Mouse (Mus musculus) forebrain, embryonic 16.5 days (tissue): Measurements from ENCODE around the gene Myo1e. TPM values are rescaled to one million over a fixed set of nuclear protein-coding genes. Genes with fewer than 3 reads are reported as not detected.

ENCODE experiments used
- ATAC-seq: fragments of 200-750 bp; cut with Nextera tagmentation; 2 replicates; pipeline ENCODE4 v1.8.0; 2017; ENCODE audit warnings: mild to moderate bottlenecking, moderate library complexity
- H3K27ac ChIP-seq: fragments of 300-500 bp; sonication (generic); 2 replicates; pipeline ENCODE4 v1.5.1; 2014; ENCODE audit warnings: low read length, control low read depth
- H3K27me3 ChIP-seq: fragments of 300-500 bp; sonication (generic); replicated peaks from 2 replicates; pipeline ENCODE4 v1.6.1; 2014; ENCODE audit warnings: low read length; ENCODE audit not compliant: control insufficient read depth, insufficient read depth
- H3K36me3 ChIP-seq: fragments of 300-500 bp; sonication (generic); 2 replicates; pipeline ENCODE4 v1.6.1; 2014; ENCODE audit not compliant: control insufficient read depth, insufficient read depth
- H3K4me1 ChIP-seq: fragments of 300-500 bp; sonication (generic); replicated peaks from 2 replicates; pipeline ENCODE4 v1.6.1; 2014; ENCODE audit warnings: low read length; ENCODE audit not compliant: control insufficient read depth, insufficient read depth
- H3K4me2 ChIP-seq: fragments of 300-500 bp; sonication (generic); 2 replicates; pipeline ENCODE4 v1.6.1; 2014; ENCODE audit warnings: mild to moderate bottlenecking, low read length, control low read depth
- H3K4me3 ChIP-seq: fragments of 300-500 bp; sonication (generic); replicated peaks from 2 replicates; pipeline ENCODE4 v1.5.1; 2014; ENCODE audit warnings: mild to moderate bottlenecking, low read length, control low read depth
- H3K9ac ChIP-seq: fragments of 300-500 bp; sonication (generic); replicated peaks from 2 replicates; pipeline ENCODE4 v1.6.1; 2014; ENCODE audit warnings: low read depth, low read length, control low read depth
- H3K9me3 ChIP-seq: fragments of 300-500 bp; sonication (generic); 2 replicates; pipeline ENCODE4 v1.6.1; 2016; ENCODE audit warnings: low read length; ENCODE audit not compliant: control insufficient read depth
- WGBS: fragments of 180-500 bp; shearing (Covaris S2); extraction: QIAGEN DNeasy Blood & Tissue Kit; methylation state at CpG from one replicate; pipeline ENCODE4 v1.1.7; 2014; 5-methylcytosine and 5-hydroxymethylcytosine counted together
- polyA plus RNA-seq: library from polyadenylated mRNA; unstranded; fragments of >200 nt; fragmentation: Nextera tagmentation; extraction: Ambion mirVana; gene quantifications from 2 replicates; pipeline ENCODE4 v1.2.1, GENCODE M21; 2015

Myo1e gene
- polyA plus RNA-seq, 1 experiment from 2014 or later, result 5.8 TPM

DNA sequence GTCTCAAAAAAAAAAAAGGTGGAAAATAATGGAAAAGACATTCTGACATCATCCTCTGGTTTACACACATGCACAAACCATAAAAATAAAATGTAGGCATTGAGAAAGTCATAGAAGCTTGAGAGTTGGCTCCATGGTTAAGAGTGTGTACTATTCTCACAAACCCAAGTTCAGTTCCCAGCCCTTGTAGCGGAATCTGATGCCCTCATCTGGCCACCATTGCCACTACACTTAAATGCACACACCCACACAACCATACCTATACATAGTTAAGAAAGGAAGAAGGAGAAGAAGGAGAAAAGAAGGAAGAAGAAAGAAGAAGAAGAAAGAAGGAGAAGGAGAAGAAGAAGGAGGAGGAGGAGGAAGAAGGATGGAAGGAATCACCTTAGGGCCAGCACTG lies 106.9 kb downstream of the Myo1e start:
- H3K27me3 ChIP-seq, result no peaks in the 10 kb centered on the region
- no peak overlapping the region for H3K27ac ChIP-seq
- 97% methylated on average over 1 of the region's 1 CpGs for WGBS
- H3K4me1 ChIP-seq, result peaks cover 2% of the 10 kb centered on the region; the same call in 1 of the 2 replicates
- no peak overlapping the region for H3K4me2 ChIP-seq
- ATAC-seq, result no peak
- no peak overlapping the region for H3K4me3 ChIP-seq
- no peaks in the 10 kb centered on the region for H3K36me3 ChIP-seq
- no peak overlapping the region for H3K9ac ChIP-seq
- H3K9me3 ChIP-seq, result no peaks in the 10 kb centered on the region

- no peak for ATAC-seq
These were observed 108.0 kb downstream of the Myo1e start for GRCm38 (mm10) chr9:70315130-70315529.

DNA sequence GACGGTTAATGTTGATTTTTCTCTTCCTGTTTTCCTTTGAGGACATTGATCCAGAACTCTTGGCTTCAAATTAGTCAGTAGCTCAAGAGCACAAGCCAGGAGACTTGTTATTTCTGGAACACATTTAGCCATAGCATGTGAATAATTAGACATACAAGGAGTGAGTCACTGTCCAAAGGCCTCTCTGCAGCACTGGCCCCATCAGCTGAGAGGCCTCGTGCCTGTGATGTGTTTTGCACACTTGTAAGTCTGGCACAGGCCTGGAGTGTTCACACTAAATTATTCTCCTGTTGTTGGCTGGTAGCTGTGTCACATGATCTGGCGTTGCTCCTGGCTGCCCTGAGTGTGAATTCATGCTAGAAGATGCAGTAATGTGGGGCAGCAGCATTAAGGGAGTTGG lies 111.5 kb downstream of the Myo1e start:
- Histone ChIP-seq H3K9me3 (no peaks in the 10 kb centered on the region), H3K4me3 (no peak overlapping the region)
- ATAC-seq, result no peak

More at GRCm38 (mm10) chr9:70315130-70315529, 108.0 kb downstream of the Myo1e start:
- 28% methylated on average over 4 of the region's 4 CpGs for WGBS
- Histone ChIP-seq H3K27me3 (no peaks in the 10 kb centered on the region), H3K4me3 (no peak overlapping the region), H3K4me1 (peaks cover 2% of the 10 kb centered on the region; the same call in 1 of the 2 replicates), H3K36me3 (no peaks in the 10 kb centered on the region), H3K9ac (no peak overlapping the region), H3K4me2 (no peak overlapping the region), H3K9me3 (no peaks in the 10 kb centered on the region), H3K27ac (no peak overlapping the region)

DNA sequence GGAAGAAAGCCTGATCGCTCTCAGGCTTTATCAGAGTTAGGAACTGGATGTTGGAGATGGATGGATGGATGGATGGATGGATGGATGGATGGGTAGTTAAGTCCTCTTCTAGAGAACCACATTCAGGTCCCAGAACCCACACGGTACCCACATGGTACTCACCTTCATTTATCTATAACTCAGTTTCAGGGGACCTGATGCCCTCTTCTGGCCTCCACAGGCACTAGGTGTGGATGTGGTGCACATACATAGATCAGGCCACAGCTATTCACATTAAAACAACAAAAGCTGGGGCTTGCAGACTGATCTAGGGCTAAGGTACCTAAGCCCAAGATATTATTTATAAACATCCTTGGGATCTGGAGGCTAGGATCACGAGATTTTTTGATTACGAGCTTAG lies 117.2 kb downstream of the Myo1e start:
- no peak for ATAC-seq
- no peaks in the 10 kb centered on the region for H3K27me3 ChIP-seq
- H3K9me3 ChIP-seq, result no peaks in the 10 kb centered on the region
- H3K4me3 ChIP-seq, result no peak overlapping the region
- H3K27ac ChIP-seq, result no peak overlapping the region
- H3K4me1 ChIP-seq, result no peaks in the 10 kb centered on the region
- H3K4me2 ChIP-seq, result no peak overlapping the region
- WGBS, result 84% methylated on average over 4 of the region's 4 CpGs
- no peak overlapping the region for H3K9ac ChIP-seq
- no peaks in the 10 kb centered on the region for H3K36me3 ChIP-seq

More for the DNA sequence above, 111.5 kb downstream of the Myo1e start:
- Histone ChIP-seq H3K4me2 (no peak overlapping the region), H3K4me1 (peaks cover 2% of the 10 kb centered on the region; the same call in 1 of the 2 replicates), H3K36me3 (no peaks in the 10 kb centered on the region), H3K27ac (no peak overlapping the region), H3K27me3 (no peaks in the 10 kb centered on the region), H3K9ac (no peak overlapping the region)
- 64% methylated on average over 3 of the region's 3 CpGs for WGBS

DNA sequence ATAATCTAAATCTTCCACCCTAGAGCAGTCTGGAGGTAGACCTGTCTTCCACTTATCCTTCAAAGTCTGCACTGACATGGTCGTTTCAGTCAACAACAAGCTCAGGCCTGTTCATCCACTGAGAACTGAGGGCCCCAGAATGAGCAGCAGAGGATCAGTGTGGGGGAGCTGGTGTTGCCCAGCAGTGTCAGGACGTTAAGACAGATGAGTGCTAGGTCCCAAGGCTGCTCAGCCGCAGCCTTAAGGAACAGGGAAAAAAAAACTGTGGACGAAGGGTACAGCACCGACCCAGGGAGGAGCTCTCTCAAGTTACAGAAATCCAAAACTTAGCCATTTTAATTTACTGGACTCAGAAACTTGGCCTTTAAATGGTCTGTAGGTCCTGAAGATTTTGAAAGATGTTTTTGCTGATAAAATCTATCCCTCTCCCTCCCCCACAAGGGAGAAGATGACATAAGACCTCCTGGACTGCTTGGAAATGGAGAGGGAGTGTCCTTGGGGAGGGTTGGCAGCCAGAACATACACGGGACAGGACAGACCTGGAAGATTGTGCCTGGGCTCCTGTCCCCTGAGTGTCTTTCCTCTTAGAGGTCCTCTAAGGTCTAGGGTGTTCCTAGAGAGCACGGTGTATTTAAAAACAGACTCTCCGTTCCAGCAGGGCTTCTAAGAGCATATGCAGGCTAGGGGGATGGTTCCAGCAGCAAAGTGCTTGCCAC lies 118.9 kb downstream of the Myo1e start:
- H3K27me3 ChIP-seq, result no peaks in the 10 kb centered on the region
- ATAC-seq, result no peak
- H3K4me1 ChIP-seq, result no peaks in the 10 kb centered on the region
- H3K27ac ChIP-seq, result no peak overlapping the region
- no peaks in the 10 kb centered on the region for H3K9me3 ChIP-seq
- no peak overlapping the region for H3K9ac ChIP-seq
- WGBS, result 78% methylated on average over 8 of the region's 8 CpGs
- H3K4me2 ChIP-seq, result no peak overlapping the region
- no peak overlapping the region for H3K4me3 ChIP-seq
- no peaks in the 10 kb centered on the region for H3K36me3 ChIP-seq

- no peak for ATAC-seq
- Histone ChIP-seq H3K9ac (no peak overlapping the region), H3K27ac (no peak overlapping the region), H3K4me3 (no peak overlapping the region), H3K9me3 (no peaks in the 10 kb centered on the region), H3K36me3 (no peaks in the 10 kb centered on the region), H3K27me3 (no peaks in the 10 kb centered on the region), H3K4me1 (no peaks in the 10 kb centered on the region), H3K4me2 (no peak overlapping the region)
- 80% methylated on average over 5 of the region's 5 CpGs for WGBS
These were observed 121.2 kb downstream of the Myo1e start for GRCm38 (mm10) chr9:70328193-70328841.

DNA sequence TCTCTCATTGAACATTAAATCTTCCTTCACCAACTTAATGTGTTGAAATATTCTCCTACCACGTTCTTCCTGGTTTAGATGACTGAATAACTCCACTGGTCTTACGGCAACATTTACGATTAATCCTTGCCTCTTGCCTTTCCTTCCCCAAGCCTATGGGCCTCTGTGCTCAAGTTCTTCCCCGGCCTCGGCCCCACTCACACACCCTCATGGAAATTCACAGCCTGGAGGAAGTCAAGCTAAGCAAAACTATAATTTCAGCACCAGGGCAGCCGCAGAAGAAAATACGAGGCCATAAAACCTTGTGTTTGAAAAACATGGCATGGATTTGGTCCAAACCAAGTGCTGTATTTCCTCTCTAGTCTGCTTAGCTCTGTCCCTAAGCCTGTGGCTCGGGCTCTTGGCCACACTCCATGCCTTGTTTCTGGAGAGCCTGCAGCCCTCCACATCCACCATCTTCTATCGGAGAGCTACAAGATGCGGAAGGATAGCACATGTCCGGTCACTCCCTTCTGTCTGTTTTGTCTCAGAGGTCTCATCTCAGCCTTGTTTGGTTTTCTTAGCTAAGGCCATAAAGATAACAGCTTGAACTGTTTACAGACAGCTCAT lies 124.7 kb downstream of the Myo1e start:
- H3K9ac ChIP-seq, result no peak overlapping the region
- H3K4me3 ChIP-seq, result no peak overlapping the region
- H3K27me3 ChIP-seq, result no peaks in the 10 kb centered on the region
- no peaks in the 10 kb centered on the region for H3K9me3 ChIP-seq
- H3K4me2 ChIP-seq, result no peak overlapping the region
- H3K27ac ChIP-seq, result no peak overlapping the region
- no peaks in the 10 kb centered on the region for H3K36me3 ChIP-seq
- H3K4me1 ChIP-seq, result no peaks in the 10 kb centered on the region
- WGBS, result 86% methylated on average over 11 of the region's 11 CpGs
- ATAC-seq, result no peak

DNA sequence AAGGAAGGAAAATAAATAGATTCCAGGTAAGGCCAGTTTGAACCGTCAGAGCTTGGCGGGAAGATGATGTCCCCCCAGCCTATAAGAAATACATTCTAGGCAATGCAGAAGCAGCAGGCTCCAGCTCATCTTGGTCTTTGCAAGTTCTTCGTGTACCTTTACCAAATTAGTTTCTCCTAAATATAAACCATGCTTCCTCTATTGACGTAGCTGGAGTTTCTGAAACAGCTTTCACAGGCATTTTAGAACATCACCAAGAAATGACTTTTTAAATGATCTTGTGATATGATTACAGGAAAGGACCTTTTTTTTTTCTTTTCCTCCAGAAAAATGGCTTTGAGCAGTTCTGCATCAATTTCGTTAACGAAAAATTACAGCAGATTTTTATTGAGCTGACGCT lies 131.2 kb downstream of the Myo1e start:
- WGBS, result 92% methylated on average over 7 of the region's 7 CpGs

GRCm38 (mm10) chr9:70338894-70339293 lies 131.7 kb downstream of the Myo1e start:
- Histone ChIP-seq H3K4me1 (no peaks in the 10 kb centered on the region; the same call in 1 of the 2 replicates), H3K27me3 (no peaks in the 10 kb centered on the region), H3K9me3 (no peaks in the 10 kb centered on the region), H3K4me3 (no peak overlapping the region), H3K4me2 (no peak overlapping the region), H3K36me3 (no peaks in the 10 kb centered on the region), H3K9ac (no peak overlapping the region), H3K27ac (no peak overlapping the region)
- no peak for ATAC-seq

More for the DNA sequence above, 131.2 kb downstream of the Myo1e start:
- no peak for ATAC-seq
- Histone ChIP-seq H3K4me2 (no peak overlapping the region), H3K27ac (no peak overlapping the region), H3K27me3 (no peaks in the 10 kb centered on the region), H3K9ac (no peak overlapping the region), H3K4me3 (no peak overlapping the region), H3K36me3 (no peaks in the 10 kb centered on the region), H3K9me3 (no peaks in the 10 kb centered on the region), H3K4me1 (no peaks in the 10 kb centered on the region; the same call in 1 of the 2 replicates)
